Mouse (Mus musculus) lung, postnatal 14 days (tissue): ENCODE results near the gene Trabd2b.
A peak's percentile ranks its signal among the peaks of the same experiment; 100 is the strongest.

Experiments
- DNase-seq: peaks from one replicate; pipeline ENCODE4 v3.0.0; 2021

The Trabd2b gene

DNA sequence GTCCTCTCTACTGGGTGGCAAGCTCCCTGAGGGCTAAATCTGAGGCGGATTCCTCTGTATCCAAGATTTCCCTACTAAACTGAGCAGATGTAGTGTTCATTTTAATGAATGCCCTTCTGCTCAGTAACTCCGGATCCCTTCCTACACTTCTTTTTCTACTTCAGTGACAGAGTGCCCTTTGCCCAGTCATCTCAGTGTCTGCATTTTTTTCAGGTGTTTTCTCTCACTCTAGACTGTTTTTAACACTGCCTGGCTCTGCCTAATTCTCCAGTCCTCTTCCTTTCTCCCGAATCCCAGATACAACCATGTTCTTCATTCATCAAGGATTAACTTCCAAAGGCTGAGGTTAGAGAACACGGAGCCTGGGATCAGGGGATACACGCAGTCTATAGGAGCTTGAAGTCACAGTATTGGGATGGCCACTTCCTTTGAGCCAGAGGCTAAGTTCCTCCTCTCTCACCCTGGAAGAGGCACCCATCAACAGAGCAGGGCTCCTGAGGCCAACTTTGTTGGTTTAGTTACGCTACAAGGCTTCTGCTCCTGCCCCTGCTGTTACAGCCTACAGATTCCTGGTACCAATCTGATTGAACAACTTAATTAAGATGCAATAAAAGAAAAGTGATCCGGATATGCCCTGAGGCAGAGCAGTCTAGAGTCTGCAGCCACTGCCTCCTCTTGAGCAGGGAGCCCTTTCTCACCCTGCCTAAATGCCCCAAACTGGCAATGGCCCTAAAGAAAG is 4.4 kb upstream of the Trabd2b start:
- DNase-seq: no peak

DNA sequence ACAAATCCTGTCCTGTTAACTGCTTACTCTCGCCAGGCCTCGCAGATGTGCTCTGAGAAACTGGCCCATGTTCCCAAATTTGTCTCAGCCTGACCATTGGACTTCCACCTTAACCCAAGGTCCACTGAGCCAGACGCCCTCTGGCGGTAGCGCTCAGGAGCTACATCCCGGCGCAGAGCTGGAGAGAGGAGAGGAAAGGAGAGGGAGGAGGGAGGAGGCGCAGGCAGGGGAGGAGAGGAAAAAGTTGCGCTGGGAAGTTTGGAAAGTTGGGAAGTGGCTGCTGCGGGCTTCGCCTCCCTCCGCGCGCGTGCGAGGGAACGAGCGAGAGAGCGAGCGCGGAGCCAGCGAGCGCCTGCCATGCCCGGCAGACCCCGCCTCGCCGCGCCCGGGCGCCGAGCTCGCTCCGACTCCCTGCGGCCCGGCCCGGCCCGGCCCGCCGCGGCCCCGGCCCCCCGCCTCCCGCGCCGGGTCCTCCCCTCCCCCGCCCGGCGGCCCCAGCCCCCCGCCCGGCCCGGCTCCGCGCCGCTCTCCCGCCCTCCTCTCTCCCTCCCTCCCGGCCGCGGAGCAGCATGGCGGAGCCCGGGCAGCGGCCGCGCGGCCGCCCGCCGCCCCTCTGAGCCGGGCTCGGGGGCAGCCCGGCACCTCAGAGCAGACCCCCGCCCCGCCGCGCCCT is 706 bp upstream of the Trabd2b start:
- DNase-seq: peak; percentile 88

GRCm38 (mm10) chr4:114407516-114407915 is 992 bp downstream of the Trabd2b start:
- no peak for DNase-seq

- no peak for DNase-seq
Observed at GRCm38 (mm10) chr4:114408298-114408697, 1.8 kb downstream of the Trabd2b start.

GRCm38 (mm10) chr4:114408890-114409480 is 2.5 kb downstream of the Trabd2b start:
- no peak for DNase-seq

GRCm38 (mm10) chr4:114409511-114409910 is 3.0 kb downstream of the Trabd2b start:
- DNase-seq: no peak

GRCm38 (mm10) chr4:114410026-114410425 is 3.5 kb downstream of the Trabd2b start:
- DNase-seq: no peak

- DNase-seq: no peak
Observed at GRCm38 (mm10) chr4:114410443-114410842, 3.9 kb downstream of the Trabd2b start.

DNA sequence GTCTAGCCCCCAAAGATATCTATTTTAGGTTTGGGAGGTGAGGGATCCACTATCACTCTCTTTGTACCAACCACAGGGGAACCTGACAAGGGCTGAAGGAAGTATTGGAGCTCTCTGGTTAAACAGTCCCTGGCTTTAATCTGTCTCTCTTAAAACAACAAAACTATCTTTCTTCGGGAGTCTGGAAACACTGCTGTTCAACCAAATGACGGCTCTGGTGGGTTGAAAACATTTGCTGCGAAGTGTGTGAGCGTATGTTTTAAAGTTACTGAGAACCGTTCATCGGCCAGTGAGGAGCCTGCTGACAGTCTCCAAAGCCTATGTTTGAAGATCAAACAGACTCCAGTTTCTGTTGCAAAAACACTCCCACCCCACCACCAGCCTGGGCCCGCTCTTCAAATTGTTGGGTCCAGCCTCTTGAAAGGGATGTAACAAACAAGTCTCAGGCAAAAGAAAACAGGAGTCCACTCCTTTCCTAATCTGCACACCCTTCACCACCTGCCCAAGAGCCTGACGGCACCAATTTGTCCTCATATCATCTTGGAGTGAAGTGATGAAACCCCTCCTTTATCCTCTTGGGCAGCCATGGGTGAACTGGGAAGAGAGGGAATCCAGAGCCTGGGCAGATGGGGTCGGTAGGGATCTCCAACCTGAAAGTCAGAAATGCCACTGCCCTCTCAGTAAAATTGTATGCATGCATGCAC is 4.6 kb downstream of the Trabd2b start:
- DNase-seq: no peak

- DNase-seq: no peak
Observed at GRCm38 (mm10) chr4:114411846-114412390, 5.4 kb downstream of the Trabd2b start.

GRCm38 (mm10) chr4:114415925-114416645 is 9.6 kb downstream of the Trabd2b start:
- no peak for DNase-seq

DNA sequence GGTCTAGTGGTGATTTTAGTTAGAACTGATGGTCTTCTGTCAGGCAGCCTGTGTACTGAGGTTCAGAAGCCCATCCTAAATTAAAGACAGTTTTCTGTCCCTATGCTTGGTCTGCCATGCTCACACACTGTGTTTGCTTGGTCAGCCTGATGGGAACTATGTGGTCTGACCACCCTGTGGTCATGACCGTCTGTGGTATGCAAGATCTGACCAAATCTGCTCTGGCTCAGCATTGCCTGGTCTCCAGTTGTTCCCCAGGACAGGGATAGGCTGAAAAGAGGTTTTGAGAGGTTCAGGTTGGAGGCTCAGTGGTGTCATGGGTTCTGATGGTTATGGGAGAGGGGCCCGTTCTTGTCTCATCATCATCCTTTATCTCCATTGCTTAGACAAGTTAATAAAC is 13.6 kb downstream of the Trabd2b start:
- DNase-seq: no peak

- DNase-seq: no peak
Observed at GRCm38 (mm10) chr4:114423084-114423483, 16.6 kb downstream of the Trabd2b start.

DNA sequence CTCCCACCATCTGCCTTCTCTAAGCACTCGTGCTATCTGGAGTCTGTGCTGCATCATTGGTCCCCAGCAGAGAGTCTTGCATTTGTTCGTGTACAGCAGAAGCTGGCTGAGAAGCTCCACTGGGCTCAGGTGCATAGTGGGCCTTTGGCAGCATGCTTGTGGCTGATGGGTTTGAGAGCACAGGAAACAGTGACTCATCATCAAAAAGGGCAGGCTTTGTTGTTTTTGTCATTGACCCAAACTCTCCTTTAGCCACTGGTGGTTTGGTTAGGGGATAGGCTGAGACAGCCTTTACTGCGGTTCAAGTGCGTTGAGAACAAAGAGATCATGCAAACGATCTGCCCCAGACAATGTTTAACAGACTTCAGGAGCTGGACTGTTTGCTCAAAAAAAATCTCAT is 19.3 kb downstream of the Trabd2b start:
- DNase-seq: no peak

DNA sequence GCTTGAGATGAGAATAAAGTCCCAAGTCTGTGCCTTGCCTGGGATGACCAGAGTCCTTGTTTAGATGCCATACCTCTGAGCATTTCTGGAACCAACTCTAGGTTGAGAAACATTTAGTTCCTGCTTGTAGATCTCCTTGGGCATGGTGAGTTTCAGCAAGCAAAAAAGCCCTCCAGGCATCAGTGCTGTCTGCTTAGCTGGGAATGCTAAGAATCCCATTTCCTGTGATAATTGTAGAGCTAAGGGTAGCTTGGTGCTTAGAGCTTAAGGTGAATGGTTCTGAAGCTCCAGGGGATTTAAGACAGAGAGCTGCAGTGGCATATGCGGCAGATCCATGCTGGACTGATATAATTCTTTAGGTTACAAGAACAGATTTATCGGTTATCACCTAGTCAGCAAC is 26.2 kb downstream of the Trabd2b start:
- no peak for DNase-seq

- no peak for DNase-seq
Observed at GRCm38 (mm10) chr4:114433440-114433839, 26.9 kb downstream of the Trabd2b start.

DNA sequence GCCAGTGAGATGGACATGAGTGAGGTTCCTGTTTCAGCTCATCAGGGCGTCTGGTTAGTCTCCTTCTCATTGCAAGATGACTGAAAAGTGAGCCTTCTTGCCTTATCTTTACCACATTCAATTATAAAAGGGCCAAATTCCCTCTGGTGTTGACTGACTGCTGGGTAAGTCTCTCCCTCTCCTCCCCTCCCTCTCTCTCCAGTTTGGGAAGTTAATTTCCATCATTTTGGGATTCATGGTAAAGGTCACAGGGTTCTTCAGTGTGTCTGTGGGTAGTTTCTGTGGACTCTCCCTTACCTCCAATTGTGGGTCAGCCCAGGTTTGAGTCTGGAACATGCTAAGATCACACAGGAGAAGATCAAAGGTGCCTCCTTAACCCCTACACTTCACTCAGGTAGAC is 28.2 kb downstream of the Trabd2b start:
- DNase-seq: no peak

GRCm38 (mm10) chr4:114435381-114435780 is 28.9 kb downstream of the Trabd2b start:
- peak; percentile 46 for DNase-seq

GRCm38 (mm10) chr4:114438764-114439163 is 32.2 kb downstream of the Trabd2b start:
- DNase-seq: no peak

DNA sequence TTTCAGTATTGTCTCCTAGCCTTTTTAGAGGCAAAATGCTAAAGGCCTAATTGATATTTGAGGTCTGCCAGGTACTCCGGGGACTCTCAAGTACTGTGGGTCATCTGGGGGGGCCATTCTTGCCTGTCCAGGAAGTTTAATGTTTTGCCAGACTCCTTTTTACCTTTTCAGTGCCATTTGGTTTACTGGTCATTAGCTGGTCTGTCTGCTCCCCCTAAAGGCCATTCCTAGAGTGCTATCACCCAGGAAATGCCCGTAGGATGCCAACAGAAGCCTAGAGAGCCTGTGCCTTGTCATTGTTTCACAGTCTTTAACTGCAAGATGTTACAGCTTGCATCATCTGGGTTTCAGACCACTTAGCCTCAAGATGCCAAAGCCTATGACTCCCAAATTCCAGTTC is 35.7 kb downstream of the Trabd2b start:
- DNase-seq: no peak

GRCm38 (mm10) chr4:114442661-114443060 is 36.1 kb downstream of the Trabd2b start:
- DNase-seq: no peak

DNA sequence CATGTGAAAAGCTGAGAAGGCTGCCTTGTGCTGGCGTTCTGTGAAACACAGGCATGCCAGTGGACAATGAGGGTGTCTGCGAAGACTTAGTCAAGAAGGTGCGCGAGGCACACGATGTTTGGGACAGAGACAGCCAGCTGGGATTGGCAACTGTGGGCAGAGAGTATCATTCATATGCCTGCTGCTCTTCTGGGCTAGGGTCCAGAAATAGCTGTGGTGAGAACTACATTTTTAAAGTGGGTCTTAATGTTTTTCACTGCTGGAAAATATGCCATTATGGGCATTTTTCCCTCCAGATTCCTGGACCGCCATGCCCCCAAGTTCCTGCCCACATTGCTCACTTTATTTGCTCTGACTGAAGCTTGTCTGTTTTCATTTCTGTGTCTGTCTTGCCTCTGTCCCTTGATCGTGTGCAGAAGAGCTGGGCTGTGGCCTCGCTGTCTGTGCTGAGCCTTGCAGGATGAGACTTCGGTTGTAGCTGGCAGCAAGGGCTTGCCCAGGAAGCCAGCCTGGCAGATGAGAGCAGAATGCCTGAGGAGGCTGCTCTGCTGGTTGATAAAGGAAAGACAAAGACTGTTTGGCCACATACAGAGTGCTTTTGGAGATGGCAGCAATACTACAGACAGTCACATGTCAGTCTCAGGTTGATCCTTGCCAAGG is 42.0 kb downstream of the Trabd2b start:
- DNase-seq: no peak
